Mouse (Mus musculus) heart, adult 2 months (tissue): ENCODE measurements around the gene Ephb1.

Experiments used
- CTCF ChIP-seq: fragments of 200-600 bp; IDR thresholded peaks from 2 replicates; pipeline ENCODE4 v1.8.1; 2022; ENCODE audit warnings: antibody characterized with exemption, mild to moderate bottlenecking, moderate library complexity
- EP300 ChIP-seq: fragments of 200-500 bp; IDR thresholded peaks from 2 replicates; pipeline ENCODE4 v1.6.1; 2011; ENCODE audit warnings: low read depth, low read length, control low read depth; ENCODE audit not compliant: insufficient read depth
- POLR2A ChIP-seq: fragments of 200-500 bp; IDR thresholded peaks from 2 replicates; pipeline ENCODE4 v1.6.1; 2011; ENCODE audit warnings: mild to moderate bottlenecking, low read depth, low read length, control low read depth; ENCODE audit not compliant: insufficient read depth

DNA sequence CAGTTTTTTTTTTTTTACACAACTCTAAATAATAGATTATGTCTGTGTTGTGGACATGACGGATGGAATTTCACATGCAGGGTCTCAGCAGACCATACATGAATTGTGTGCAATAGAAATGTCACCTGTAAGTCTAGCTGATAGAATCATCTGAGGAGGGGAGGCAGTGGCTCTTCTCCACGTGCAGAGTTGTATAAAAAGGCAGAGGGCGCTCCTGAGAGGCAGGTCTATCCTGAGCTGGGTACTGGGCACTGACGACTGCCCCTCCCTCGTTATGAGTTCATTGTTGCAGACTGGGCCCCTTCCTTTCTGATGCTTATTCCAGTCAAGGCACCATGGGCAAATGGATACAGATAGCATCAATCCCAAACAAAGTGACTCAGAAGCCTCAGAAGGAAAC is 318.4 kb downstream of the Ephb1 start:
- TF ChIP-seq CTCF (peak; percentile 16; the same call in 1 of the 2 replicates), POLR2A (no peak), EP300 (no peak)
